Mouse (Mus musculus): ENCODE results near the gene Ano9.

The Ano9 gene

GRCm38 (mm10) chr7:141099911-141100691, 17.5 kb downstream of the Ano9 start, which contains the start of gene Sigirr:
Gene Sigirr (minus strand): TSS chr7:141100572.
- DNase-seq (ENCODE audit: low spot score): no peak

- no peak for DNase-seq (ENCODE audit: low spot score)
These were observed 20.4 kb downstream of the Ano9 start for GRCm38 (mm10) chr7:141097177-141097576.

DNA sequence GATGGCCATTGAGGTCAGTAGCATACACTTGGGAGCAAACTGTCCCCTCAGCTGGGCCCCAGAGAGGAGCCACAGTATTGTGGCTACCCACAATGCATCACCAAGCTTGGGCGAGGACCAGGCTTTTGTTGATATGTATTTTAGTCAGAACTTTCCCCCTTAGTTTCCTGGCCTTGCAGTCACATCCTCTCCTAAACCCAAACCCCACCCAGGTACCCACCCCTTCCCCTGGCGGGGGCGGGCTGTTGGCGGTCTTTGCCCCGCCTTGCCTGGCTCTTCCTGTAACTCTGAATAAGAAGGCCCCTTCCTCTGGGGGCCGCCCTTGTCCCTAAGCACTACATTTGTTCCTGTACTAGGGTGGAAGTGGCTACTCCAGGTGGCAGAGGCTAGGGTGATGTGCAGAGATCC, 21.0 kb downstream of the Ano9 start:
- DNase-seq (ENCODE audit: low spot score): no peak

GRCm38 (mm10) chr7:141096021-141096420, 21.6 kb downstream of the Ano9 start:
- DNase-seq (ENCODE audit: low spot score): no peak

GRCm38 (mm10) chr7:141094487-141095205, 23.0 kb downstream of the Ano9 start:
- DNase-seq (ENCODE audit: low spot score): no peak

DNA sequence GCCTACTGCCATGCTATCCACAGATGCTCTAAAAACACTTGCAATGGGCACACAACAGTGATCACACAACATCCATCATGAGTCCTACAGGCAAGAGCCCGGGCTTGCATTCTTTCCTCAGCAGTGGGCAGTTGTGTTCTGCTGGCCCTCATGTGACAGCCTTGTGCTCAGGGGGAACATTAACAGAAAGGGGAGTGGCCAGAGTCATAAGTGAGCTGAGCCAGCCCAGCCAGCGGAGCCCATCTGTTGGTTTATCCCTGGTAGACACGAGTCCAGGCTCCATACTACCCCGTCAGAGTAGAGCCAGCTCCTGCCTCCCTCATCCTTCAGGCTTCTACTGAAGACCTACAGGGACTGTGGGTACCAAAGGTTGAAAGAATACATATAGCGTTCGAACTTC, 23.7 kb downstream of the Ano9 start:
- no peak for DNase-seq (ENCODE audit: low spot score)

GRCm38 (mm10) chr7:141092051-141092735, 25.4 kb downstream of the Ano9 start:
- no peak for DNase-seq (ENCODE audit: low spot score)

GRCm38 (mm10) chr7:141090228-141090627, 27.4 kb downstream of the Ano9 start:
- no peak for DNase-seq (ENCODE audit: low spot score)

DNA sequence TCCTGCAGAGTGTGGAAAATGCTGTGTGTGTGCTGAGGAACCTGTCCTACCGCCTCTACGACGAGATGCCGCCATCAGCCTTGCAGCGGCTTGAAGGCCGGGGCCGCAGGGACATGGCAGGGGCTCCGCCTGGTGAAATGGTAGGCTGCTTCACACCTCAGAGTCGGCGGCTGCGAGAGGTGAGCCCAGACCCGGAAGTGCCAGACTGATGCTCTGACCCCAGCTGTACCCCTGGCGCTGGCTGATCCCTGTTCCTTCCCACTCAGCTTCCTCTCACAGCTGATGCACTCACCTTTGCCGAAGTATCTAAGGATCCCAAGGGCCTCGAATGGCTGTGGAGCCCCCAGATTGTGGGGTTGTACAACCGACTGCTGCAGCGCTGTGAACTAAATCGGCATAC, 29.1 kb downstream of the Ano9 start:
- no peak for DNase-seq (ENCODE audit: low spot score)

DNA sequence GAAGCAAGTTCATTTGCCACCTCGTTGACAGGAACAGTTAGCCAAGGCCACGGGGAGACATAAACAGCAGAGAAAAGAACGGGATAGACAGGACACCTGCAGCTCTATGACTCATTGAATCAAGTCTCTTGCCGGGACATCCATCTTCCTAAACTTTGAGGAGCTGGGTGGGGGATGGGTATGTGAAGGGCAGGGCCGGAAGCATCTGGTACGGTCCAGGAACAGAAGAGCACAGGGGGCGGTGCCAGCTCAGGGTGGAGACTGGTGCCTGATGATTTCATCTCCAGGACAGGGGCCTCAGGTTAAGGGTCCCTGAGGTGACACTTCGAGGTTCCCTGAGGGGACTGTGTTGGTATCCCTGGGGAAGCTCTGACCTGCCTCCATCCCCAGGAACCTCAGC, 29.7 kb downstream of the Ano9 start:
- DNase-seq (ENCODE audit: low spot score): no peak

DNA sequence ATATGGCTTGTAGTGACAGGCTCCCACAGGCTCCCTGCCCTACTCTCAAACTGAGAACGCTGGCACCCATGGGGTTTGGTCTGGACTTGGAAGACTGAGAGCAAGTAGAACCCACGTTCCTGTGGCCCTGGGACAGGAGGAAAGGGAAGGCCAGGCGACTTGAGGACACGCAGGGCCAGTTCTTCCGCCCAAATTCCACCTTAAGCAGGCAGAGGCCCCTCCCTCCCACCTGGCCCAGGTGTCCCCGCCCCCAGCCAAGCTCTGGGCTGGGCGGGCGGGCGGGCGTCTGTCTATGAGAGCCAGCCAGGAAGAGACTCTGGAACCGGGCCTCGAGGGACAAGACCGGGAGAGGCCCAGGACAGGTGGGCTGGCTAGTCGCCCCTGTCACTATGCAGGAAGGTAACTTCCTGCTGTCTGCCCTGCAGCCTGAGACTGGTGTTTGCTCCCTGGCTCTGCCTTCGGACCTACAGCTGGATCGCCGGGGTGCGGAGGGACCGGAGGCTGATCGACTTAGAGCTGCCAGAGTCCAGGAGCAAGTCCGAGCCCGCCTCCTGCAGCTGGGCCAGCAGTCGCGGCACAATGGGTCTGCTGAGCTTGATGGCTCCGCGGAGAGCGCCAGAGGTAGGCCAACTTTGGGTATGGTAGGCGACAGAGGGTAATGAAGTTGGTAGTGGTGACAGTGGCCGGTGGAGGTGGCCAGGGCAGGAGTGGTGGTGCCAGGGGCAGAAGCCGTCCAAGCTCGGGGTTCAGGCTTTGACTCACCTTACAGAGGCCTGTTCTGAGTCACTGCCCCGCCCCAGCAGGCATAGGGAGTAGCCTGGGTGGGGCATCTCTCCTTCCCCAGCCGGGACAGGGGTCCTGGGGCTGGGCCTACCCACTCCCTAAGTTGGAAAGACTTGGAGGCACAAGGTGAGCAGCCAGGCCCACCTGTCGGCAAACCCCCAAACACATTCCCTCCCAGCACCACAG, 37.8 kb downstream of the Ano9 start:
- no peak for DNase-seq (ENCODE audit: low spot score)

- no peak for DNase-seq (ENCODE audit: low spot score)
These were observed 38.7 kb downstream of the Ano9 start for GRCm38 (mm10) chr7:141078876-141079275.

- DNase-seq (ENCODE audit: low spot score): no peak
These were observed 39.8 kb downstream of the Ano9 start, which contains the start of gene Pkp3 for GRCm38 (mm10) chr7:141077841-141078240. Gene Pkp3 (plus strand): TSS chr7:141078218.

DNA sequence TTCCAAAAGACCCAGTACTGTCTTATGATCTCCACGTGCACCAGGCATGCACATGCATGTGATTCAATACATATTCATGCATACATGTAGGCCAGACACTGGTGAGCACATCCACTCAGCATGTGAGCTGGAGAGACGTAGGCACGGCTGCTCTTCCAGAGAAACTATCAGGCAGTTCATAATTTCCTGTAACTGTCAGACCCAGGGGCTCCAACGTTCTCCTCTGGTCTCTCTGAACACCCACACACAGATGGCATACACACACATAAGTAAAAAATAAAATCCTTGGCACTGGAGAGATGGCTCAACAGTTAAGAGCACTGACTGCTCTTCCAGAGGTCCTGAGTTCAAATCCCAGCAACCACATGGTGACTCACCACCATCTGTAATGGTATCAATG, 43.8 kb downstream of the Ano9 start:
- DNase-seq (ENCODE audit: low spot score): no peak

GRCm38 (mm10) chr7:141072017-141072745, 45.4 kb downstream of the Ano9 start:
- DNase-seq (ENCODE audit: low spot score): no peak

DNA sequence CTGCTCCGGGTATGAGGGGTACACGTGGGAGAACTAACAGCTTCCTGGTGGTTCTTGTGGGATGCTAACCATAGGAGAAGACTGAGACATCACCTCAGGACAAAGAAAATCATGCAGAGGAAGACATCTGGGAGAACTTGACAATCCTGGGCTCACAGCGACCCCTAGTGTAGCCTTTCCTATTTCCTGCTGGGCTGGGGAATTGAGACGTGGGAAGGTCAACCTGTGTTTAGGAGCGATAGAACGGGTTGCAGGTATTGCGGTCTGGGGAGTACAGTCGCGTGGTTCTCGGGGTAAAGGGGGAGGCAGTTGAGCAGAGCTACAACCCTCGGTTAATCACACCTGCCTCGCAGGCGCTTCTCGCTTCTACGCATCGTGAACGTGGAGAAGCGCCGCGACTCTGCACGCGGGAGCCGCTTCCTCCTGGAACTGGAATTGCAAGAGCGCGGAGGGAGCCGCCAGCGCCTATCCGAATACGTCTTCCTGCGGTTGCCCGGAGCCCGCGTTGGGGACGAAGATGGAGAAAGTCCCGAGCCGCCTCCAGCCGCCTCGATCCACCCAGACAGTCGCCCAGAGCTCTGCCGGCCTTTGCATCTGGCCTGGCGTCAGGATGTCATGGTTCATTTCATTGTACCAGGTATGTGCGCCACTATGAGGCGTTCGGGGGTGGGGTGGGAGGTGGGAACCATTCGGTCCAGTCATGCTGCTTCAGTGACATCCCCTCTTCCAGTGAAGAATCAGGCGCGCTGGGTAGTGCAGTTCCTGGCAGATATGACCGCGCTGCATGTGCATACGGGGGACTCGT, 47.3 kb downstream of the Ano9 start:
- no peak for DNase-seq (ENCODE audit: low spot score)

GRCm38 (mm10) chr7:141068351-141068750, 49.3 kb downstream of the Ano9 start:
- DNase-seq (ENCODE audit: low spot score): no peak

- no peak for DNase-seq (ENCODE audit: low spot score)
These were observed 53.0 kb downstream of the Ano9 start for GRCm38 (mm10) chr7:141064576-141064975.

GRCm38 (mm10) chr7:141064175-141064574, 53.4 kb downstream of the Ano9 start:
- DNase-seq (ENCODE audit: low spot score): no peak

DNA sequence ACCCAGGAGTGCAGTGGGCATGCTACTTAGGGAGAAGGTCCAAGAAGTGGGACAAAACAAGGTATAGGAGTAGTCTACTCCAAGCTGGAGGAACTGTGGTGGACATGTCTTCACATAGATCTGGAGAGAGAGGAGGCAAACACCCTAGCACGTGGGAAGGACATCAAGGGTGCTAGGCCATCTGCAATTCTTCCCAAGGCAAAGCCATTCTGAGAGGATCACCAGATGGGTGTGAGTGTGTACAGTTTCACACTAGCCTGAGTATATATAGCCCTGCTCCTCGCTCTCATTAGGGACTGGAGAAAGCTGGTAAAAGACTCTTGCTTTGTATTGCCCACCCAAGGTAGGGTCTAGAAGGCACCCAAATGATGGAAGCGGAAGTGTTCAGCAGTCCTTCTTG, 54.3 kb downstream of the Ano9 start:
- DNase-seq (ENCODE audit: low spot score): no peak
